Mouse (Mus musculus) embryonic facial prominence, embryonic 11.5 days (tissue): ENCODE measurements around the gene Natd1. TPM values are rescaled to one million over a fixed set of nuclear protein-coding genes. Genes with fewer than 3 reads are reported as not detected.
A peak's percentile ranks its signal among the peaks of the same experiment; 100 is the strongest.

Experiments
- ATAC-seq: fragments of 200-750 bp; cut with Nextera tagmentation; replicated peaks from 2 replicates; pipeline ENCODE4 v1.8.0; 2017; ENCODE audit warnings: low read depth; ENCODE audit not compliant: insufficient number of reproducible peaks, low FRiP score, low TSS enrichment
- DNase-seq: peaks from one replicate; pipeline ENCODE4 v3.0.0-alpha.2; 2015; ENCODE audit warnings: low spot score
- H3K27ac ChIP-seq: fragments of 300-500 bp; sonication (generic); replicated peaks from 2 replicates; pipeline ENCODE4 v1.5.1; 2014; ENCODE audit warnings: mild to moderate bottlenecking, low read depth, low read length, control low read depth
- H3K27me3 ChIP-seq: fragments of 300-500 bp; sonication (generic); 2 replicates; pipeline ENCODE4 v1.6.1; 2014; ENCODE audit warnings: mild to moderate bottlenecking, low read length, moderate library complexity, mixed read lengths; ENCODE audit not compliant: control insufficient read depth, insufficient read depth
- H3K36me3 ChIP-seq: fragments of 300-500 bp; sonication (generic); replicated peaks from 2 replicates; pipeline ENCODE4 v1.6.1; 2014; ENCODE audit warnings: low read depth, mild to moderate bottlenecking, low read length, moderate library complexity, mixed read lengths; ENCODE audit not compliant: control insufficient read depth, insufficient read depth
- H3K4me1 ChIP-seq: fragments of 300-500 bp; sonication (generic); 2 replicates; pipeline ENCODE4 v1.6.1; 2014; ENCODE audit warnings: low read length, mixed read lengths; ENCODE audit not compliant: control insufficient read depth, insufficient read depth
- H3K4me2 ChIP-seq: fragments of 300-500 bp; sonication (generic); 2 replicates; pipeline ENCODE4 v1.6.1; 2014; ENCODE audit warnings: low read depth, mild to moderate bottlenecking, control low read depth, low read length, moderate library complexity
- H3K4me3 ChIP-seq: fragments of 300-500 bp; sonication (generic); 2 replicates; pipeline ENCODE4 v1.5.1; 2014; ENCODE audit warnings: low read depth, low read length, control low read depth
- H3K9ac ChIP-seq: fragments of 300-500 bp; sonication (generic); replicated peaks from 2 replicates; pipeline ENCODE4 v1.6.1; 2014; ENCODE audit warnings: mild to moderate bottlenecking, control low read depth, low read length
- H3K9me3 ChIP-seq: fragments of 300-500 bp; sonication (generic); replicated peaks from 2 replicates; pipeline ENCODE4 v1.6.1; 2016; ENCODE audit warnings: mild to moderate bottlenecking, low read length, inconsistent platforms, mixed read lengths; ENCODE audit not compliant: control insufficient read depth
- WGBS: fragments of 180-500 bp; shearing (Covaris S2); extraction: QIAGEN DNeasy Blood & Tissue Kit; methylation state at CpG from one replicate; pipeline ENCODE4 v1.1.7; 2014; 5-methylcytosine and 5-hydroxymethylcytosine counted together
- polyA plus RNA-seq: library from polyadenylated mRNA; unstranded; fragments of >200 nt; fragmentation: Nextera tagmentation; extraction: Ambion mirVana; gene quantifications from 2 replicates; pipeline ENCODE4 v1.2.1, GENCODE M21; 2014

Gene Natd1
- polyA plus RNA-seq: 17.8 and 19.3 TPM in 2 replicates

GRCm38 (mm10) chr11:60914491-60914890 is at the start of gene Natd1:
Gene Natd1, minus strand, starts transcription at chr11:60914750.
- Histone ChIP-seq H3K27me3 (no peaks in the 10 kb centered on the region), H3K9me3 (no peaks in the 10 kb centered on the region), H3K4me3 (peak within 1 kb of the TSS; percentile 82), H3K4me1 (no peaks in the 10 kb centered on the region), H3K27ac (no peak within 1 kb of the TSS), H3K9ac (peak within 1 kb of the TSS; percentile 81), H3K4me2 (peak within 1 kb of the TSS; percentile 67), H3K36me3 (no peaks in the 10 kb centered on the region)
- WGBS: 36% methylated on average over 7 of the region's 7 CpGs
- no peak for DNase-seq
- no peak for ATAC-seq

DNA sequence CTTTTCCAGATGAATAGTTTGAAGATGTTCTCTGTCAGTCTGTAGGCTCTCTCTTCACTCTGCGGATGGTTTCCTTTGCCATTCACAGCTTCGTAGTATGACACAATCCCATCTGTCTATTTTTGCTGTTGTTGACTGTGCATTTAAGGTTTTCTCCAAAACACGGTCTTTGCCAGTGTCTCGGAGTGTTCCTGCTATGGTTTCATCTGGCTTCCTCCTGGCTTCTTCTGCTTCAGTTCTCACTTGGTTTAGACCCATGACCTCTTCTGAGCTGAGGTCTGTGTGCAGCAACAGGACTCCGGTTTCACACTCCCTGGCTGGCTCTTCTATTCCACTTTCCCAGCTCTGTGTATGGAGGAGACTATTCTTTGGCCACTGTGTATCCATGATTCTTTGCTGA is 48.2 kb upstream of the Natd1 start:
- ATAC-seq: no peak
- no peak for DNase-seq
- Histone ChIP-seq H3K27ac (no peak overlapping the region), H3K9ac (no peak overlapping the region), H3K27me3 (no peaks in the 10 kb centered on the region), H3K4me2 (no peak overlapping the region), H3K36me3 (no peaks in the 10 kb centered on the region), H3K4me3 (no peak overlapping the region), H3K9me3 (no peaks in the 10 kb centered on the region), H3K4me1 (no peaks in the 10 kb centered on the region)
- WGBS: 81% methylated on average over 5 of the region's 5 CpGs

- H3K4me1 ChIP-seq: no peaks in the 10 kb centered on the region
- no peaks in the 10 kb centered on the region for H3K27me3 ChIP-seq
- DNase-seq (no peak), ATAC-seq (no peak)
- no peaks in the 10 kb centered on the region for H3K36me3 ChIP-seq
- WGBS: 72% methylated on average over 1 of the region's 1 CpGs
- no peak overlapping the region for H3K4me3 ChIP-seq
- H3K9ac ChIP-seq: no peak overlapping the region
- H3K4me2 ChIP-seq: no peak overlapping the region
- H3K27ac ChIP-seq: no peak overlapping the region
- no peaks in the 10 kb centered on the region for H3K9me3 ChIP-seq
Measured at GRCm38 (mm10) chr11:60961176-60961575, 46.6 kb upstream of the Natd1 start.

DNA sequence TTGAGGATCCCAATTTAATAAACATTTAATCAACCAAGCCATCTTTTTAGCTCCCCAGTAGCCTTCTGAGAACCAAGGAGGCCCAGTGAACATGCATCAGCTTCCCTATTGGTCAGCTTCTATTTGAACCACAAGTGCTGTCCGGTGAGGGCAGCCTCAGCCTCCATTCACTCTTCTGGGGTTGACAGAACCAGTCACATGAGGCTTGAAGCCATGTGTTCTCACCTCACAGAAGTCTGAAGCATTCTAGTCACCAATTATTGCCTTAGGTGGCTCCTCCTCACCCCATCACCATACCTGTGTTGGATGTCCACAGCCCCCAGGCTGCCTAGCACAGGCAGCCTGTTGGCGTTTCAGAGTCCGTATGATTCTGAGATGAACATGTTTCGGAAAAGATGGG is 44.4 kb upstream of the Natd1 start:
- 95% methylated on average over 4 of the region's 4 CpGs for WGBS
- no peaks in the 10 kb centered on the region for H3K27me3 ChIP-seq
- H3K27ac ChIP-seq: no peak overlapping the region
- no peaks in the 10 kb centered on the region for H3K36me3 ChIP-seq
- DNase-seq: no peak
- ATAC-seq: no peak
- H3K9me3 ChIP-seq: no peaks in the 10 kb centered on the region
- no peak overlapping the region for H3K9ac ChIP-seq
- no peaks in the 10 kb centered on the region for H3K4me1 ChIP-seq
- no peak overlapping the region for H3K4me2 ChIP-seq
- H3K4me3 ChIP-seq: no peak overlapping the region

DNA sequence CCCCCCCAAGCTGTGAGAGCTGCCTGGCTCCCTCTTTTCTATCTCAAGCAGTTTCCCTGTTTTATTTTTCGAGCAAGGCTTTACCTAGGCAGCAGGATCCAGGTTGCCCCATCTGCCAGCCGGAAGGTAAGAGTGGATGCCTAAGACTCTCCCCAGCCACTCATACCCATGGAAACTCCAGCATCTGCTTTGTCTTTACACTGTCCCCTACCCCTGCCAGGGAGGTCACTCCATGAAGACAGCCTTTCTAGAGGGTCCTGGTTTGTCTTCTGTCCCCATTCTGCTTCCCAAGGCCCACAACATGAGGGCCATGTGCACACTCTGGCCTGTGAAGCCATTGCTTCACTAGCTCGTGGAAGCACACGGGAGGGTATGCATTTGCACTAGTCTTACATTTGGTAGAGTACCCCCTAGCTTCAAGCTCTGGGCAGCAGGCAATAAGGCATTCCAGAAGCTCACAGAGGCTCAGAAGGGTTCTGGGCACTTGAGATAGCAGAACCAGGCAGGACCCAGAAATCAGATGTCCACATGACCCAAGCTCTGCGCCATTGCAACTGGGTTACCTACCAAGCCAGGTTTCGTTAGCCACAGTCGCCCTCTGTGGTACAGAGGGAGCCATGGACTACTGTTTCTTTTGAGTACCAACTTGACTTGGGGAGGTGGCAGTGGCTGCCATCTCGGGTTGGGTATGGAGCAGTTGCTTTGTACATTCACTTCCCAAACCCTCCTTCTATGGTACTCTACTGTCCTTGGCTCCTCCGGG is 41.3 kb upstream of the Natd1 start:
- H3K4me2 ChIP-seq: no peak overlapping the region
- 80% methylated on average over 9 of the region's 9 CpGs for WGBS
- DNase-seq (no peak), ATAC-seq (no peak)
- no peaks in the 10 kb centered on the region for H3K27me3 ChIP-seq
- H3K9ac ChIP-seq: no peak overlapping the region
- no peak overlapping the region for H3K4me3 ChIP-seq
- no peak overlapping the region for H3K27ac ChIP-seq
- H3K36me3 ChIP-seq: no peaks in the 10 kb centered on the region
- no peaks in the 10 kb centered on the region for H3K4me1 ChIP-seq
- no peaks in the 10 kb centered on the region for H3K9me3 ChIP-seq

GRCm38 (mm10) chr11:60954255-60955104 is 39.9 kb upstream of the Natd1 start:
- 74% methylated on average over 10 of the region's 10 CpGs for WGBS
- no peak for ATAC-seq
- H3K4me2 ChIP-seq: no peak overlapping the region
- H3K4me3 ChIP-seq: no peak overlapping the region
- no peaks in the 10 kb centered on the region for H3K9me3 ChIP-seq
- H3K36me3 ChIP-seq: no peaks in the 10 kb centered on the region
- H3K27me3 ChIP-seq: no peaks in the 10 kb centered on the region
- H3K4me1 ChIP-seq: no peaks in the 10 kb centered on the region
- DNase-seq: no peak
- no peak overlapping the region for H3K27ac ChIP-seq
- peak overlapping the region; percentile 13 for H3K9ac ChIP-seq

- H3K4me1 ChIP-seq: no peaks in the 10 kb centered on the region
- H3K27ac ChIP-seq: no peak overlapping the region
- no peaks in the 10 kb centered on the region for H3K27me3 ChIP-seq
- no peak overlapping the region for H3K4me2 ChIP-seq
- no peaks in the 10 kb centered on the region for H3K9me3 ChIP-seq
- DNase-seq (peak; percentile 95), ATAC-seq (peak; percentile 87)
- H3K36me3 ChIP-seq: no peaks in the 10 kb centered on the region
- no peak overlapping the region for H3K9ac ChIP-seq
- H3K4me3 ChIP-seq: no peak overlapping the region
- 7% methylated on average over 15 of the region's 15 CpGs for WGBS
Measured at GRCm38 (mm10) chr11:60953803-60954202, 39.3 kb upstream of the Natd1 start.

GRCm38 (mm10) chr11:60952986-60953385 is 38.4 kb upstream of the Natd1 start:
- Histone ChIP-seq H3K4me3 (no peak overlapping the region), H3K36me3 (no peaks in the 10 kb centered on the region), H3K9me3 (no peaks in the 10 kb centered on the region), H3K27ac (no peak overlapping the region), H3K27me3 (no peaks in the 10 kb centered on the region), H3K9ac (no peak overlapping the region), H3K4me1 (no peaks in the 10 kb centered on the region), H3K4me2 (no peak overlapping the region)
- no peak for ATAC-seq
- 91% methylated on average over 6 of the region's 6 CpGs for WGBS
- no peak for DNase-seq
